Mouse (Mus musculus) retina, postnatal 7 days (tissue): ENCODE measurements at regions not wholly inside any gene's neighbourhood (a gene's known extent, or its start where the extent isn't known, plus 50 kb on each side); places are given as distances from the start of the nearest gene placed in this dataset.
A peak's percentile ranks its signal among the peaks of the same experiment; 100 is the strongest.

Experiments
- DNase-seq: peaks from one replicate; pipeline ENCODE4 v3.0.0-alpha.2; 2012; ENCODE audit warnings: low read depth, low spot score

GRCm38 (mm10) chr13:107493765-107494164, 471.8 kb upstream of the Kif2a start:
- DNase-seq: no peak

DNA sequence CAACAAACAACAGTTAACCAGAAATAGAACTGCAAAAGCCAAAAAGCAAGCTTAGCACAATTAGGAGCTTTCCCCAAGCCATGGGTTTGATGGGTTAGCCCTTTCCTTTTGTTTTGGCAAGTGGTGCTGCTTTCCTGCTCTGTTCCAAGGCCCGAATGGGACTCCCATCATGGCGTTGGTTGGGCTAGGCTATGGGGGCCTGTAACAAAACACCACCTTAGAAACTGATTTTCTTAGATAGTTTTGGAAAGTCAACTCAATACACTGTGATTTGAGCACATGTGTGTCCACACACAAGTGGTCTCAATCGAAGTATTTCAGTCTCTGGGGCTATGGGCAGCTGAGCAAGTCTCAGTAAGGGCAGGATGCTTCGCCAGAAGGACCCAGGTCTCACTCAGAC, 470.5 kb upstream of the Kif2a start:
- DNase-seq: no peak

GRCm38 (mm10) chr13:107491423-107491822, 469.5 kb upstream of the Kif2a start:
- DNase-seq: no peak

- DNase-seq: no peak
These were observed 463.6 kb upstream of the Kif2a start for GRCm38 (mm10) chr13:107485400-107486017.

DNA sequence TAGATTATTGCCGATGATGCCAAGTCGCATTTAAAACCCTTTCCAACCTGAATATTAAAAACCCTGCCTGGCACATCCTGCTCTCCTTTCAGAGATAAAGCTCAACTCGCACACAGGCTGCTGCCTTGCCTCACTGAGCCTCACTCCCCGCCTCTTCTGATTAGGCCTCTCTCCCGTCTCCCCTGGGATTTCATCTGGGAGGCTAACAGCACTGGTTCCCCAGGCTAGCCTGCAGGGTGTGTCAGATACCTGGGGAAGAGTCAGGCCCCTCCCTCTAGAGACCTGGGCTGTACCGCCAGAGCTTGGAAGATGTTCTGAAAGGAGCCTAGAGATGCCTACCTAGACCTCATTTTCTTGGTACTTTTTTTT, 462.7 kb upstream of the Kif2a start:
- DNase-seq: no peak

DNA sequence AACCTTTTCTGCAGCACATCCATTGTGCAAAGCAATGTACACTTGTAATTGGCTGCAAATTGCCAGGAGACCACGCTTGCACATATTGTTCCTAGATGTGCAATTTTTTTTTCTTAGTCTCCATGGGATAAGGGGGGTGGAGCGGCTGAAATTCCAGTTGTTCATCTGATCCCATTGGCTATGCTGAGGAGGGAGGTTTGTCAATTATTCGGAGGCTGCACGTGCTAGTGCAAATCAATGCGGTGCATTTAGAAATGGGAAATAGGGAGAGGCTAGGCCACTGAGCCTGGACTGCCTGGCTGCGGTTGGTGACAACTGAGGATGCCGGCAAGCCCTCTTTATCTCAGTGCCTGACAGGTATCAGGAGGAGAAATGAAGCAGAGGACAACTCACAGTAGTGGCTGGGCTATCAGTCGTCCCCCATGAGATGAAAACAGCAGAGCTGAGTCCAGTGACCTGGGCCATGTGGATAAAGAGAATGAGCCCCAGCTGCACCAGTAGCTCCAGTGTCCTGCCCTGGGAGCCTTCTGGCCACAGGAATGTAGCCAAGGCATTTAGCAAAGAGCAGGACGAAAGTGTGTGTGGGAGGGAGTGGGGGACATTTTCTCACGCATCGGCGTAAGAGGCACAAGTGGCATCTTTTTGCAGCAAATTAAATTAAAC, 462.2 kb upstream of the Kif2a start:
- no peak for DNase-seq

DNA sequence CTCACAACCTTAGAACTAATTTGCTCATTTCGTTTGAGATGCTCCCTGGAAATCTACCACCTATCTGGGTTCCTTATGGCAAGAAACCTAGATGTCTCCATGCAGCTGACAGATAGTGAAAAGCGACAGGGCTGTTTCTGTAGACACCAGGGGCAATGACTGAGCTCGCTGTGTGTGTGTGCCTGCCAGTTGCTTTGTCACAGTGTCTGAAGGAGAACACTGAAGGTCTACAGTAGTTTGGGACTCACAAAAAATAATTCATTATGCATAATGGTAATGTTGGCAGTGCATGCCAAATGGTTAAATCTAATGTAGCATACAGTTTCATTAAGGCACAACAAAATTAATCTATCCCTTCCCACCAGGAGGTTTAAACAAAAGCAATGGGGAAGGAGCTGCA, 453.2 kb upstream of the Kif2a start:
- DNase-seq: no peak

- peak; percentile 14 for DNase-seq
These were observed 447.8 kb upstream of the Kif2a start for GRCm38 (mm10) chr13:107469491-107470276.

DNA sequence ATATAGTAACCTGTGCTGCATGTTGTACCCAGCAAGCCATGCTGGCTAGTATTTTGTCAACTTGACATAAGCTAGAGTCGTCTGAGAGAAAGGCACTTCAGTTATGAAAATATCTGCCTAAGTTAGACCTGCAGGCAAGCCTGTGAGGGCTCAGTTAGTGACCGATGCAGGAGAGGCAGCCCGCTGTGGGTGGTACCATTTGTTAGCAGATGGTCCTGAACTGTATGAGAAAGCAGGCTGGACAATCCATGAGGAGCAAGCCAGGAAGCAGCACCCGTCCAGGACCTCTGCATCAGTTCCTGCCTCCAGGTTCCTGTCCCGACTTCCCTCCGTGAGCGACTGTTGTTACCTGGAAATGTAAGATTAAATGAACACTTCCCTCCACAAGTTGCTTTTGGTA, 440.9 kb upstream of the Kif2a start:
- no peak for DNase-seq

- peak; percentile 65 for DNase-seq
These were observed 439.4 kb upstream of the Kif2a start for GRCm38 (mm10) chr13:107461048-107461912.

GRCm38 (mm10) chr13:107458730-107459129, 436.8 kb upstream of the Kif2a start:
- no peak for DNase-seq

GRCm38 (mm10) chr13:107457270-107457669, 435.3 kb upstream of the Kif2a start:
- no peak for DNase-seq

- DNase-seq: no peak
These were observed 434.5 kb upstream of the Kif2a start for GRCm38 (mm10) chr13:107456394-107456793.

DNA sequence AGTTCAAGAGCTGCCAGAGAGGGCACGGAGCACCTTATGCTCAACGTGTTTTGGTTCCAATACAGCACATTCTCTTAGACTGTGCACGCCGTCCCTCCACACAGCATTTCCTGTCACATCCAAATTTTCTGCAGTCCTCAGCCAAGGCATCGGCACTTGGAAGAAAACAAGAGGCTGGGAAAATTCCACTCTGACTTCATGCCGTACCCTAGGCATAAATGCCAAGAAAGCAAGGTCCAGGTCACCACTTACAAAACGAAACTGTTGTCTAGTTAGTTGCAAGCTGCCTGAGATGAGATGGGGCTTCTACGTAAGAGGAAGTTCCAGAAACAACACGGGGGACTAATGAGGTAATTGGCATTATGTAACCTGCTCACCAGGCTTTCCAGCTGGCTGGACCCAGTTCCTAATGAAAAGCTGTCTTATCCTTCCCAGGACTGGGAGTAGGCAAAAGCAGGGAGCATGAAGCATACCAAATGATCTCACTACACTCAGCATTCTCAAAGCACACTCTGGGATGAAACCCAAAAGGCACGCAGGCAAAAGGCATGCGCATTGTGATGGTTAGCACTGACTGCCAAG, 427.8 kb upstream of the Kif2a start:
- DNase-seq: peak; percentile 33

DNA sequence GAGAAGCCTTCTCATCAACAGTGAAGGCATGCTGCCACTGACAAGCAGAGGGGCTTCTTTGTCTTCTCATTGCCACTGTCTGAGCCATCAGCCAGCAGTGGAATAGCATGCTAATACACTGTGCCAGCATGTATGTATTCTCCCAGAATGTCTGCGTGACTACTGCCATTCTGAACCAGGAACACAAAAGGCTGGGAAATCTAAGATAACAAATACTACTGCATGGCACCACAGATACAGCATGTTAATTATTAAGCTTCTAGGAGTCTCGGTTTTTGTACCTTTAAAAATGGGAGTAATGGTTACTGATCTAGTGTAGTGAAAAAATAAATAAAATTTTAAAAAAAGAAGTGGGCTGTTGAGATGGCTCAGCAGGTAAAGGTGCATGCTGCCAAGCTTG, 425.9 kb upstream of the Kif2a start:
- no peak for DNase-seq

- DNase-seq: no peak
These were observed 397.6 kb upstream of the Kif2a start for GRCm38 (mm10) chr13:107419363-107420155.

DNA sequence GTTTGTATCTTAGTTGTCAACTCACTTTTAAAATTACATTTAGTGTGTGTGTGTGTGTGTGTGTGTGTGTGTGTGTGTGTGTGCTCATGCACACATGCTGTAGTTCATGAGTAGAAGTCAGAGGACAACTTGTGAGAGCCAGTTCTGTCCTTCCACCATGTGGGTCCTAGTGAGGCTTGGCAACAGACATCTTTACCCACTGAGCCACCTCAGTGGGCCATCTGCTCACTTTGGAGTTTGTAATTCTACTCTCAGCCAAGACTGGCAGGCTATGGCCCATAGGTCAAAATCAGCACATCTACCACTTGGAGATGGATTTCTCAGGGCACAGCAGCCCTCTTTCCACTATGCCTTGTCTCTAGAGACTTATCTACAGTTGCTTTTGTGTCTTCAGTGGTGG, 388.3 kb upstream of the Kif2a start:
- no peak for DNase-seq

DNA sequence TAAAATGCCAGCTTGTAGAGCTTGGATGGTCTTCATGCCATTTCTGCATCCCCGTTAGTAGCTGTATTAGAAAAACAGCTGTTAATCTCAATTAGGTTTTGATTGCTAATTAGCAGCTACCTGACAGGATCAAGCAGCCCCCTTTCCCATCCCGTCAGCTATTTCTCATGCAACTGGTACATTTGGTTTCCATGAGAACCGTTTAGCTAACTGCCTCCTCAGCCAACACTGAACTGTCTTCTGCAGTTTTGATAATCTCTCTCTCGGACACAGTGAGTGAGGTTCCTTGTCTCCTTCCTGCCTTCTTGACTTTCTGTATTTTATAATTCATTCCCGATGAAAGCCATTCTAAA, 385.7 kb upstream of the Kif2a start:
- DNase-seq: no peak

DNA sequence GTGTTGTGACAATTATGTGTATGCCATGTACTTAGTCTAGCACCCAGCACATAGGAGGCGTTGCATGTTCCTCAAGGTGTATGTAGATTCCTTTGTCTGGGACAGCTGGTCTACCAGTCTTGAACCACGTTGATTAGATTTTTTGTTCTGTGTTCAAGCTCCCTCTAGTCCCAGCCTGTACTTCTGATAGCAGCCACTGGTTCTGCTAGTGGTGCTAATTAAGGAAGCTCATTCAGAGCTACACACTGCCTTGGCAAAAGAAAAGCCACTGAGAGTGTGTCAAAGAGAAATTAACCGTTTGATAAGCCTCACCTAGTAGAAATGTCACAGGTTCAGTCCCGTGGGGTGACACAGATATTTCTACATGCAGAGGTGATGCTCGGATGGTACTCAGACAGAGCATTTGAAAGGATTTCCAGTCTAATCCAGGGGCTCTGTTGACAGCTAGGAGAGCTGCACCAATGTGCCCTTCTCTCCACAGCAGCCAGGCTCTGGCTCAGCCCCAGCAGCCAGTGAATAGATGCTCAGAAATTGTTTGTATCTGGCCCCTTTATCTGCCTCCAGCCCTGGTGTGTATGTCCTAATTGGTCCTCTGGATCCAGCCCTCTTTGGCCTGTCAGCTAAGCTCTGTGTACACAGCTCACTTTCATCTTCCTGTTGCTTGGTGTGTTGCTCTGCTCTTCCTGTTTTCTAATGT, 385.2 kb upstream of the Kif2a start:
- no peak for DNase-seq
